Mouse (Mus musculus): ENCODE data around the gene Lrriq4. TPM values are rescaled to one million over a fixed set of nuclear protein-coding genes. Genes with fewer than 3 reads are reported as not detected.

The Lrriq4 gene
- polyA plus RNA-seq, 1 experiment = not detected

GRCm38 (mm10) chr3:30705977-30706376, 61.7 kb downstream of the Lrriq4 start:
- Histone ChIP-seq H3K4me3 (ENCODE audit: insufficient read depth, low read length) (no peak overlapping the region), H3K4me1 (ENCODE audit: control insufficient read depth, insufficient read depth, low read length) (no peaks in the 10 kb centered on the region)
- TF ChIP-seq POLR2A (IDR thresholded peaks at IDR 0.05; ENCODE audit: extremely low read depth, insufficient read depth, low read length) (no peak), CTCF (IDR thresholded peaks at IDR 0.05; ENCODE audit: extremely low read depth, insufficient read depth, low read length) (no peak)

DNA sequence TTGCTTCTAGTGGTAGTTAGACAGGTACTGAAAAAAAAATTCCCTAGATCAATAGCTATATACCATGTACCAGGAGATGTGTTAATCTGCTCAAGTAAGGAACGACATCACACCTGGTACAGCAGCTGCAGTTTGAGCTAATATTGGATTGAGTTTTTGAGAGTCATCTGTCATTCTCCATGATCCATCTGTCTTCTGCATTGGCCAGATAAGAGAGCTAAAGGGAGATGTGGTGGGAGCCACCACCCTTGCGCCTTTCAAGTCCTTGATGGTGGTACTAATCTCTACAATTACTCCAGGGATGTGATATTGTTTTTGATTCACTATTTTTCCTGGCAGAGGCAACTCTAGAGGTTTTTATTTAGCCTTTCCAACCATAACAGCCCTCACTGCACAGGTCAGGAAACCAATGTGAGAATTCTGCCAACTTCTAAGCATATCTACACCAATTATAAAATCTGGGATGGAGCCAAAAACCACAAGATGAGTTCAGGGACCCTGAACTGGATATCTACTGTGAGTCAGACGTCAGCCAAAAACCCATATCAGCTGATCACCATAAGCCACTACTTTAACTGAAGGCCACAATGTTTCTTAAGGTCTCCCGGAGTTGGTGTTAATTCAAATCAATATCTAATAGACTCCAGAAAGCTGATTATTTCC, 62.4 kb downstream of the Lrriq4 start:
- Histone ChIP-seq H3K4me3 (ENCODE audit: insufficient read depth, low read length) (no peak overlapping the region), H3K27ac (ENCODE audit: insufficient read depth, low read length) (no peak overlapping the region), H3K4me1 (ENCODE audit: control insufficient read depth, insufficient read depth, low read length) (no peaks in the 10 kb centered on the region)
- TF ChIP-seq POLR2A (IDR thresholded peaks at IDR 0.05; ENCODE audit: extremely low read depth, insufficient read depth, low read length) (no peak), CTCF (IDR thresholded peaks at IDR 0.05; ENCODE audit: extremely low read depth, insufficient read depth, low read length) (no peak)

More at GRCm38 (mm10) chr3:30705977-30706376, 61.7 kb downstream of the Lrriq4 start:
- no peak overlapping the region for H3K27ac ChIP-seq (ENCODE audit: insufficient read depth, low read length)

DNA sequence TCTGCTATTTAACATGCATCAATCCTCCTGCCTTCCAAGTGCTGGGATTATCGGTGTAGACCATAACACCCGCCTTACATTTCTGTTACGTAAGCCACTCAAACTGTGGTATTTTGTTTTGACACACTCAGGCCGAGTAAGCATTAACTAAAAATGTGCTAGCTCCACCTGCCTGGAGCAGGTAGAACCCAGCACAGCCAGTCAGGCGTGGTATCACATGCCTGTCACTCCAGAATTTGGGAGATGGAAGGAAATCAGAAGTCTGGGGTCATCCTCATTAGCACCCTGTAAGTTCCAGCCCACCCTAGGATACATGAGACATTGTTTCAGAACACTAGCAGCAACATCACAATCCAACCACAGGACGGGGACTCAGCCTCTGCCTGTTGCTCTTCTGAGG, 65.9 kb downstream of the Lrriq4 start:
- Histone ChIP-seq H3K4me3 (ENCODE audit: insufficient read depth, low read length) (no peak overlapping the region), H3K27ac (ENCODE audit: insufficient read depth, low read length) (no peak overlapping the region), H3K4me1 (ENCODE audit: control insufficient read depth, insufficient read depth, low read length) (no peaks in the 10 kb centered on the region)
- no peak for TF ChIP-seq CTCF (IDR thresholded peaks at IDR 0.05; ENCODE audit: extremely low read depth, insufficient read depth, low read length)
- TF ChIP-seq POLR2A (IDR thresholded peaks at IDR 0.05; ENCODE audit: extremely low read depth, insufficient read depth, low read length) = no peak

DNA sequence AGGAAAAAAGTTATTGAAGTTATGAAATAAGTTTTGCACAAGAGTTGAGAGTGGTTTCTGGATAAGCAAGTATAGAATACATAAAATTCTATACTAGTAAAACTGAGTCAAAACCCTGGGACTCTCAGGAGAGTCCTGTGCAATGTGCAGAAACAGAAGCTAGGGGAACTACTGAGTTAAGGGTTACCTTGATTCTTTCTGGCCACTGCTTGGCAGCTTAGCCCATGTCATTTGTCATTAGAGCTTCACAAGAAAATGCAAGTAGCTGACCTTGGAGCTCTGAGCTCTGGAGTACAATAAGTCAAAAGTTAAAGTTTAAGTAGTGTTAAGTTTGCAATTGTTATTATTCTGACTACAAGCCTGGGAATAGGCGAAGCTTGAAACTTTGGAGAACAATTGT, 69.0 kb downstream of the Lrriq4 start:
- H3K4me3 ChIP-seq (ENCODE audit: insufficient read depth, low read length) = no peak overlapping the region
- H3K4me1 ChIP-seq (ENCODE audit: control insufficient read depth, insufficient read depth, low read length) = no peaks in the 10 kb centered on the region
- no peak overlapping the region for H3K27ac ChIP-seq (ENCODE audit: insufficient read depth, low read length)
- TF ChIP-seq POLR2A (IDR thresholded peaks at IDR 0.05; ENCODE audit: extremely low read depth, insufficient read depth, low read length) (no peak), CTCF (IDR thresholded peaks at IDR 0.05; ENCODE audit: extremely low read depth, insufficient read depth, low read length) (no peak)

GRCm38 (mm10) chr3:30718649-30719048, 74.3 kb downstream of the Lrriq4 start:
- H3K27ac ChIP-seq (ENCODE audit: insufficient read depth, low read length) = no peak overlapping the region
- H3K4me3 ChIP-seq (ENCODE audit: insufficient read depth, low read length) = no peak overlapping the region
- TF ChIP-seq POLR2A (IDR thresholded peaks at IDR 0.05; ENCODE audit: extremely low read depth, insufficient read depth, low read length) (no peak), CTCF (IDR thresholded peaks at IDR 0.05; ENCODE audit: extremely low read depth, insufficient read depth, low read length) (no peak)
- H3K4me1 ChIP-seq (ENCODE audit: control insufficient read depth, insufficient read depth, low read length) = no peaks in the 10 kb centered on the region

Other genes with a start within 250 kb of the Lrriq4 start
- 2.6 and 3.2 TPM in 2 replicates for gene Mecom, start 96.5 kb upstream of the Lrriq4 start, polyA plus RNA-seq (2012; rRNA removed)
- 0.65 and 0.78 TPM in 2 replicates for gene Actrt3, start 44.6 kb upstream of the Lrriq4 start, polyA plus RNA-seq (2012; rRNA removed)
- 10.4 and 15.5 TPM in 2 replicates for gene Mynn, start 42.4 kb upstream of the Lrriq4 start, polyA plus RNA-seq (2012; rRNA removed)
- gene Lrrc34, start 3.4 kb downstream of the Lrriq4 start, polyA plus RNA-seq (2012; rRNA removed) = 0.17 TPM in 1 of 2 replicates, not detected in the other
- gene Lrrc31, start 55.3 kb downstream of the Lrriq4 start, polyA plus RNA-seq (2012; rRNA removed) = not detected in 2 replicates
- gene Samd7, start 101.8 kb downstream of the Lrriq4 start, polyA plus RNA-seq (2012; rRNA removed) = 0.04 TPM in 1 of 2 replicates, not detected in the other
- gene Sec62, start 148.4 kb downstream of the Lrriq4 start, polyA plus RNA-seq (2012; rRNA removed) = 89.9 and 90.7 TPM in 2 replicates
- gene Gpr160, start 211.4 kb downstream of the Lrriq4 start, polyA plus RNA-seq (2012; rRNA removed) = 1.5 and 2.6 TPM in 2 replicates

All from cortical plate, adult 2 months (tissue).